Mouse (Mus musculus): ENCODE data around the gene Polr2a.

Gene Polr2a

DNA sequence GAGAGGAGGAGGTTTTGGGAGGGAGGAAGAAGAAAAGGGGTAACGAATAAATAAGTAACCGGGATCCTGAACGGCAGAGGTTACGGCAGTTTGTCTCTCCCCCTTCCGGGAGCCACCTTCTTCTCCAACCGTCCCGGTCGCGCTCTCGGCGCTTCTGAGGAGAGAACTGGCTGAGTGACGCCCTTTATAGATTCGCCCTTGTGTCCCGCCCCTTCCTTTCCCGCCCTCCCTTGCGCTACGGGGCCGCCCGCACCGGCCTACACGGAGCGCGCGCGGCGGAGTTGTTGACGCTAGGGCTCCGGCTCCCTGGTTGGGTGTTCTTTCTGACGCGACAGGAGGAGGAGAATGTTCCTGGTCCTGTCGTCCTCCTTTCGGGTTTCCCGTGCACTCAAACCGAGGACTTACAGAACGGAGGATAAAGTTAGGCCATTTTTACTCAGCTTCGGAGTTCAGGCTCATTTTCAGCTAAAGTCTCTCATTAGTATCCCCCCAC, at the start of gene Polr2a:
Gene Polr2a (minus strand): TSS at position 160 of the 493 bp plus-strand sequence.
- peak; percentile 98 for DNase-seq (ENCODE audit: low spot score)

GRCm38 (mm10) chr11:69807641-69808040, 49.2 kb upstream of the Polr2a start:
- no peak for DNase-seq (ENCODE audit: low spot score)

DNA sequence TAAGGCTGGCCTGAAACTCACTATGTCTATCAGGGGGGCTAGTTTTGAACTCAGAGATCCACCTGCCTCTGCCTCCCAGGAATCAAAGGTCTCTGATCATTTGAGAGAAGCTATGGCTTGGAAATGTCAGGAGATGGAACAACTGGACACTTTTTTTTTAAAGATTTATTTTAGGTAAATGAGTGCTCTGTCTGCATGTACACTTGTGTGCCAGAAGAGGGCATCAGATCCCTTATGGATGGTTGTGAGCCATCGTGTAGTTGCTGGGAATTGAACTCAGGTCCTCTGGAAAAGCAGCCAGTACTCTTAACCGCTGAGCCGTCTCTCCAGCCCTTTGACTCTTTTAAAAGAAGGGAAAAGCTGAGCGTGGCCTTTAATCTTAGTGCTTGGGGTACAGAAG, 47.9 kb upstream of the Polr2a start:
- DNase-seq (ENCODE audit: low spot score) = no peak

GRCm38 (mm10) chr11:69804972-69805909, 46.8 kb upstream of the Polr2a start, which contains the start of gene Tmem102:
TSS of gene Tmem102 (minus strand) at chr11:69805624.
- peak; percentile 63 for DNase-seq (ENCODE audit: low spot score)

DNA sequence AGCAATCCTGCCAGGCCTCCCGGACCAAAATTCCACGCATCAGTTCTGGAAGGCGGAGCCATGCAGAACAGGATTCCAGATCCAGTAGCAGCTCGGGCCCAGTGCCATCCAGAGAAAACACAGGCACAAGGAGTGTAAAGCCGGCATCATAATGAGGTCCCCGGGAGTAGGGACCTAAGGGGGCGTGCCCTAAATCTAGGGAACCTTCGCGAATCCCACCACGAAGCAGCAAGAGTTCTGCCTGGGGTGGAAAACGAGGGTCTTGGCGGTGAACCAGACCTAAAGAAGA, 46.2 kb upstream of the Polr2a start:
- DNase-seq (ENCODE audit: low spot score) = no peak

- DNase-seq (ENCODE audit: low spot score) = peak; percentile 75
Observed at GRCm38 (mm10) chr11:69803786-69804651, 45.6 kb upstream of the Polr2a start.

- DNase-seq (ENCODE audit: low spot score) = no peak
Observed at GRCm38 (mm10) chr11:69803328-69803727, 44.9 kb upstream of the Polr2a start.

GRCm38 (mm10) chr11:69802648-69803105, 44.2 kb upstream of the Polr2a start:
- peak; percentile 83 for DNase-seq (ENCODE audit: low spot score)

- no peak for DNase-seq (ENCODE audit: low spot score)
Observed at GRCm38 (mm10) chr11:69801379-69801977, 43.0 kb upstream of the Polr2a start, which contains the start of gene Fgf11. TSS of gene Fgf11 (minus strand) at chr11:69801857.

DNA sequence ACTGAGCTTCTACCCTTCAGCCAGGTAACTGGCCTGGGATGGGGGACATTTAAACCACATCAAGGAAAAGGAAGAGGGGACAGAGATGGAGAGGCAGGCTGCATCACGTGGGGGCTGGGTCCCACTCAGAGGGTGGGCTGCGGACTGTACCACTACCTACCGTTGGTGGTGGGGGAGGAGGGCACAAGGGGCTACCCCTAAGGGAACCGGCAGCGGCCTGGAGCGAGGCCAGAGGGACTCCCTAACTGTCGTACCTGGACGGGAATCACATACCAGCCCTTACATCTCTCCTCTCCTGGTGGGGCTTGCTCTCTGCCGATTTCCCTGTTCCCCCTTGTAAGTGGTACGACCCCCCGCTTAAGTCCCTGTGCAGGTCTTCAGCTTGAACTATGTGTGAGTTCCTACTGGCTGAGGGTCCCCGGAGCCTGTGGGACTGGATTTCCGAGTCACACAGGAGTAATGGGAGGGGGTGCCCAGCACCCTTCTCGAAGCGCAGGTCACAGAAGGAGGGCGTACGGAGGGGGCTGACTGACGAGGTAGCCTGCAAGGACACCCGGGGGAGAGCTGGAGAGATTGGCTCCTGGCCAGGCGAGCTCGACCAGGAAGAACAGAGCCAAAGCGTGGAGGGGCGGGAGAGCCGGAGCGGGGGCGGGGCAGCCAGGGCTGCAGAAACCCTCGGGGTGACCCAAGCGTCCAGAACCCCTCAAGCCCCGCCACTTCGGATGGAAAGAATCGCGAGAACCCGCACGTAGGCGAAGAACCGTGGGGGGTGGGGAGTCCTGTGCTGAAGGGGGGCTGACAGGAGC, 42.2 kb upstream of the Polr2a start:
- DNase-seq (ENCODE audit: low spot score) = peak; percentile 73

- no peak for DNase-seq (ENCODE audit: low spot score)
Observed at GRCm38 (mm10) chr11:69800138-69800391, 41.6 kb upstream of the Polr2a start.

- no peak for DNase-seq (ENCODE audit: low spot score)
Observed at GRCm38 (mm10) chr11:69799394-69800137, 41.1 kb upstream of the Polr2a start.

GRCm38 (mm10) chr11:69797924-69798323, 39.5 kb upstream of the Polr2a start:
- DNase-seq (ENCODE audit: low spot score) = no peak

DNA sequence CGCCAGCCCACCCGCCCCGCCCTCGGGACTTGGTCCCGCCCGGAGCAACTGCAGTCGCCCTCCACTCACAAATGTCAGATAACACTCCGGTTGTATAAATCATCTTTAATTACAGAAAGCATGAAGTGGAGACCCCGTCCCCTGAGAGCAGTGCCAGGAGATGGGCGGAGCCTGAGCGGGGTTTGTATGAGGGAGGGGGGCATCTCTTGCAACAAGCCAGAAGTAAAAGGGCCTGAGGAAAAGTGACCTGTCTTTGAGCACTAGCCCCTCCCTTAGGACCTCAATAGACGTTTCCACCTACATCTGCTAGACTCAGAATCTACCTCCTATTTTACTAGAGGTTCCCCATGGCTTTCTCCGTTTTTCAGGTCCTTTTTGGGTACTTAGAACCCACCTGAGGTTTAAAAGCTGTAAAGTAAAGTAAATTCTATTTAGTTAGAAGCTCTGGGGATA, 37.6 kb upstream of the Polr2a start:
- no peak for DNase-seq (ENCODE audit: low spot score)

DNA sequence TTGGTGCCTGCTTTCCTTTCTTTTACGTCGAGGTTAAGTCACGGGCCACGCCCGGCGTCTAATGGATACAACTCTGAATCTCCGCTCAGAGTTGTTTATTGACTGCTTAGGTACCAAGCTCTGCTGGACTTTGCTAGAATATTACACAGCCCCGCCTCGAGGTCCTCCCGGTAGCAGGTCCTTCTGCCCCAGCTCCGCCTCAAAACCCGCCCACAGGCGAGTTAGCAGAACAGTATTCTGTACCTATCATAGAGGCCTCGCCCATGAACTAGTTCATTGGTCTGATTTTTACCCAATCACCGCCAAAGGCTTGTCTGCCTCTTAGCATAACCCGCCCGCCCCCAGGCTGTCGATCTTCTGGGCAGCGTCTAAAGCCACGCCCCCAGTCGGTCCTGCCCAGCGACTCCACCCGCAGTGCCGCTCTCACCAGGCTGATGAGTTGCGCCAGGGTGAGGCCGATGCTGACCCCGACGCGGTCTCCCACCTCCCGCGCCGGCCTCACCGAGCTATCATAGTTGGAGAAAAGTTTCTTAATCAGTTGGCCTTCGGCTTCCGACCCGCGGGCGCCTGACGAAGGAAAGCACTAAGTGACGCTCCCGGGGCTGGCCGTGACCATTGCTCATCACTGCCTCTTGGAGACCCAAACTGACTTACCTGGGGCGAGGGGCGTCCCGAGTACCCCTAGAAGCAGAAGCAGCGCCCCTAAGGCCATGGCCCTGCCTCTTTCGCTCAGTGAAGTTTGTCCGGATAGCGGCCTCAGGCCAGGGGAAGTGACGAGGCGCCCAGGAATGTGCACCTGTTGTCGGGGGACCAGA, 36.9 kb upstream of the Polr2a start, which contains the start of gene Chrnb1:
Gene Chrnb1 (minus strand): TSS at position 776 of the 815 bp plus-strand sequence.
- DNase-seq (ENCODE audit: low spot score) = peak; percentile 93

GRCm38 (mm10) chr11:69793429-69793828, 35.0 kb upstream of the Polr2a start:
- DNase-seq (ENCODE audit: low spot score) = no peak

DNA sequence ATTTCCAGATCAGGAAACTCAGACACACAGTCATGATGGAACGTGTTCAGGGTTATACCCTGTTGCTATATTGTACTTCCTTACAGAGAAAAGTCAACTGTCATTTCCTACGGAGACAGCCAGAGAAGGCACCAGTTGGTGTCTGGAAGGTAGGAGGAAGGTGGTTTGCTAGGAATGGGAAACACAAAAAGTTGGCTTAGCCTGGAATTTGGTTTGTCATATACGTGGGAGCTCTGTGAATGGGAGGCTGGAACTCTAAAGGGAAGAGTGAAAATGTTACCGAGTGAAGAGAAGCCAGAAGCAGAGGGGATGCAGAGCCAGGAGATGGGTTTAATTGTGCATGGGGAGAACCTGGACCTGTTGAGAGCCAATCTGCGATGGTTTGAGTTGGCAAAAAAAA, 33.0 kb upstream of the Polr2a start:
- no peak for DNase-seq (ENCODE audit: low spot score)

GRCm38 (mm10) chr11:69789431-69789830, 31.0 kb upstream of the Polr2a start:
- no peak for DNase-seq (ENCODE audit: low spot score)

GRCm38 (mm10) chr11:69787306-69787705, 28.9 kb upstream of the Polr2a start:
- DNase-seq (ENCODE audit: low spot score) = no peak

GRCm38 (mm10) chr11:69784793-69785272, 26.4 kb upstream of the Polr2a start:
- peak; percentile 65 for DNase-seq (ENCODE audit: low spot score)

All from yolk sac, embryonic 10.5 days (tissue).